Mouse (Mus musculus): Measurements from ENCODE around the gene Kctd7. TPM values are rescaled to one million over a fixed set of nuclear protein-coding genes. Genes with fewer than 3 reads are reported as not detected.

Kctd7 gene
- polyA plus RNA-seq, 1 experiment from 2014 or later = 5.1 TPM

DNA sequence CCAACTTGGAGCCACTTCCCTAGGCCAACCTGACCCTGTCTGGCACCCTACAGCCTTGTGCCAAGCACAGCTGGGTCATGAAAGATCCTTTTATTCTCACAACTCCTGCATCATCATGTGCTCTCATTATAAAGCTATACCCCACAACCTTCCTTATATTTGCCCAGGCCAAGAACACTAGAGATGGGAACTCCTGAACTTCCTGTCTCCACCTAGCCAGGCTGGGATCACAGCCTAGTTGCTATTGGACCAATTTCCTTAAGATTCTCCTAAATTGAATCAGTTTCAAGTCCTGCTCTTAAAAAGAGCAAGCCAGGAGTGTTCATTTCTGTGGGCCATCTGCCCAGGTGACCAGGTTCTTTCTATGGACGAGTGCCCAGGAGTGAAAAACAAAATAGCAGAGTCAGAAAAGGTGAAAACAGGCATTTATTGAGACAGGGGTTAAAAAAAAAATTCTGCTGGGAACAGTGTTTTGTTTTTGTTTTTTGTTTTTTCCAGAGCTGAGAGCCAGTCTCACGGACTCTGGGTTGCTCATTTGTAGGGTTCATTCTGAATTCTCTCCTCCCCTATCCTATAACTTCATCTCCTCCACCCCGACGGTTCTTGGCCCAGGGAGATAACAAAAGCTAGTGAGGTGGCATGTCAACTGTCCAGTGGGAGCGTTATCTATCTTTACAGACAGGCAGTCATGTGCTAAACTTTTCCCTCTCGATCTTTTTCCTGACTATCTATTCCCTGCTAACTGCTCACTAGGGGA is 26.2 kb downstream of the Kctd7 start:
- ATAC-seq (no peak), DNase-seq (ENCODE audit: low read depth, low spot score) (no peak)
- POLR2A ChIA-PET = interaction anchor here (0.8 kb wide), 1 partner anchor 20 kb away, joined by 3 read pairs; no protein-coding TSS in a partner anchor
- TF ChIP-seq CTCF (IDR thresholded peaks at IDR 0.05) = no peak
- in situ Hi-C loops (cut with MboI; ENCODE audit: low pct_unique_long_range_greater_than_20kb) = no loop called here
- no peaks in the 10 kb centered on the region for H3K27me3 ChIP-seq
- CTCF ChIA-PET = interaction anchor here (0.5 to 0.7 kb wide), 2 partner anchors 10 to 133 kb away, joined by 3 to 4 read pairs; no protein-coding TSS in a partner anchor

DNA sequence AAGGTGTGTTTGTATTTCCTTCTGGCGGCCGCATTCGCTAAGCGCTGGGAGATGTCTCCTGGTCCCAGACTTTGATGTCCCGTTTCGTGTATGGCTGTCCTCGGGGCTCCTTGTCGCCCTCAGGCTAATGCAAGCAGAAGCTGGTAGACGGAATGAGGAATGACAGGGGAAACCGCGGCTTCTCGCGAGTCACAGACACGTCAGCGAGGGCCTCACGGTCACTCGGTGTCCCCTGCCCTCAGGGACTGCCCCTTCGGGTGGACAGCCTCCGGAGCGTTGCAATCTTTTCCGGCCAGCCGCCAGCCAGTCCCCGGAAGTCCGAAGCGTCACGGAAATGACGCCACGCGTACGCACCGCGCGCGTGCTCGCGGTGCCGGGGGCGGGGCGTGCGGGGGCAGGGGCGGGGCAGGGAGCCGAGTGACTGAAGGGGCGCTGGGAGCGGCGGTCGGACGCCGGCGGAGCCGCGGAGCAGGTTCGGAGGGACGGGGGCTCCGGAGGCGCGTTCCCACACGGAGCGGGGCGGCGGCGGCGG is 26.8 kb downstream of the Kctd7 start, which contains the start of gene Rabgef1:
Rabgef1 (plus strand) TSS at position 376 of the 532 bp plus-strand sequence.
- ATAC-seq (peak; percentile 83), DNase-seq (ENCODE audit: low read depth, low spot score) (peak; percentile 67)
- ChIA-PET POLR2A (interaction anchor here (0.8 kb wide), 1 partner anchor 21 kb away, joined by 3 read pairs; no protein-coding TSS in a partner anchor), CTCF (no interaction called here)
- TF ChIP-seq CTCF (IDR thresholded peaks at IDR 0.05) = no peak
- H3K27me3 ChIP-seq = no peaks in the 10 kb centered on the region
- in situ Hi-C loops (cut with MboI; ENCODE audit: low pct_unique_long_range_greater_than_20kb) = no loop called here

- ChIA-PET CTCF (interaction anchor here (1.6 to 2.3 kb wide), 2 partner anchors 9 to 21 kb away, joined by 3 to 10 read pairs; no protein-coding TSS in a partner anchor), POLR2A (no interaction called here)
- no peaks in the 10 kb centered on the region for H3K27me3 ChIP-seq
- in situ Hi-C loops (cut with MboI; ENCODE audit: low pct_unique_long_range_greater_than_20kb) = no loop called here
- DNase-seq (ENCODE audit: low read depth, low spot score) (no peak), ATAC-seq (peak; percentile 61)
- TF ChIP-seq CTCF (IDR thresholded peaks at IDR 0.05) = no peak
Observed at GRCm38 (mm10) chr5:130171956-130172601, 27.4 kb downstream of the Kctd7 start.

- DNase-seq (ENCODE audit: low read depth, low spot score) = no peak
- ATAC-seq = no peak
- no peak for TF ChIP-seq CTCF (IDR thresholded peaks at IDR 0.05)
- in situ Hi-C loops (cut with MboI; ENCODE audit: low pct_unique_long_range_greater_than_20kb) = no loop called here
- POLR2A ChIA-PET = interaction anchor here (0.5 to 0.9 kb wide), 3 partner anchors 11 to 247 kb away, joined by 3 to 4 read pairs (median 3); no protein-coding TSS in a partner anchor
- no peaks in the 10 kb centered on the region for H3K27me3 ChIP-seq
- CTCF ChIA-PET = interaction anchor here (0.7 to 2.3 kb wide), 6 partner anchors 10 to 44 kb away, joined by 3 to 10 read pairs (median 5); partner anchors contain the start of gene Tmem248
Observed at GRCm38 (mm10) chr5:130173012-130173411, 28.4 kb downstream of the Kctd7 start.

DNA sequence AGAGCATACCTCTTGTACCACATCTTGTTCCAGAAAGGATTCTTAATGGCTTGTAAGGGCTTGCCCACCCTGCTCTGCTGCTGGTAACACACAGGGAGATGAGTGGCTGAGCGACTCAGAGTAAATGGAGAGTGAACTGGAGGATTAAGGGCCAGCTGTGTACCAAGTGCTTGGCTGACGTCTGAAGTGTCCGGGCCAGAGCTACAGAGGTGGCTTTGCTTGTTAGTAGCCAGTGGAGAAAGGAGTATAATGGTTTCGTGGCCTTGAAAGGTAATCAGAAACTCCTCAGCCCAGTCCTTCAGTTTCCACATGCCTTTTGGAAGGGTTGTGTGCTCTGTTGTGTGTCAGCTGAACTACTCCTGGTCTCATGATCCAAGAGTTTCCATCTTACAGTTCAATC is 33.2 kb downstream of the Kctd7 start:
- DNase-seq (ENCODE audit: low read depth, low spot score) (no peak), ATAC-seq (no peak)
- in situ Hi-C loops (cut with MboI; ENCODE audit: low pct_unique_long_range_greater_than_20kb) = no loop called here
- CTCF ChIA-PET = interaction anchor here (1.2 kb wide), 1 partner anchor 36 kb away, joined by 3 read pairs; no protein-coding TSS in a partner anchor
- TF ChIP-seq CTCF (IDR thresholded peaks at IDR 0.05) = no peak
- POLR2A ChIA-PET = no interaction called here
- no peaks in the 10 kb centered on the region for H3K27me3 ChIP-seq

- in situ Hi-C loops (cut with MboI; ENCODE audit: low pct_unique_long_range_greater_than_20kb) = no loop called here
- H3K27me3 ChIP-seq = no peaks in the 10 kb centered on the region
- DNase-seq (ENCODE audit: low read depth, low spot score) (no peak), ATAC-seq (no peak)
- POLR2A ChIA-PET = interaction anchor here (1.3 kb wide), 1 partner anchor 11 kb away, joined by 3 read pairs; no protein-coding TSS in a partner anchor
- CTCF ChIA-PET = interaction anchor here (1.1 kb wide), 1 partner anchor 11 kb away, joined by 8 read pairs; no protein-coding TSS in a partner anchor
- TF ChIP-seq CTCF (IDR thresholded peaks at IDR 0.05) = no peak
Observed at GRCm38 (mm10) chr5:130180362-130180761, 35.7 kb downstream of the Kctd7 start.

- DNase-seq (ENCODE audit: low read depth, low spot score) (no peak), ATAC-seq (no peak)
- no peaks in the 10 kb centered on the region for H3K27me3 ChIP-seq
- ChIA-PET CTCF (interaction anchor here (1.1 kb wide), 1 partner anchor 12 kb away, joined by 3 read pairs; no protein-coding TSS in a partner anchor), POLR2A (interaction anchor here (0.6 kb wide), 1 partner anchor 19 kb away, joined by 3 read pairs; no protein-coding TSS in a partner anchor)
- in situ Hi-C loops (cut with MboI; ENCODE audit: low pct_unique_long_range_greater_than_20kb) = no loop called here
- TF ChIP-seq CTCF (IDR thresholded peaks at IDR 0.05) = no peak
Observed at GRCm38 (mm10) chr5:130181740-130182540, 37.3 kb downstream of the Kctd7 start.

DNA sequence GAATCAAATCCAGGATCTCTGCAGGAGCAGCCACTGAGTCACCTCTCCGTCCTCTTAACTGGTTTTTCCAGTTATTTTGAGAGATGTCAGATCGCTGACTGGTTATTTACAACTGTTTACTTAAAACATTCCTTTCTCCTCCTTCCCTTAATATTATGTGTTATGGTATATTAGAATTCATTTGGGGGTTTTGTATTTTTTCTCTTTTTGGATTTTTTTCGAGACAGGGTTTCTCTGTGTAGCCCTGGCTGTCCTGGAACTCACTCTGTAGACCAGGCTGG is 37.8 kb downstream of the Kctd7 start:
- ChIA-PET CTCF (interaction anchor here (1.1 to 1.8 kb wide), 2 partner anchors 9 to 12 kb away, joined by 3 to 5 read pairs; no protein-coding TSS in a partner anchor), POLR2A (no interaction called here)
- ATAC-seq (no peak), DNase-seq (ENCODE audit: low read depth, low spot score) (no peak)
- in situ Hi-C loops (cut with MboI; ENCODE audit: low pct_unique_long_range_greater_than_20kb) = no loop called here
- TF ChIP-seq CTCF (IDR thresholded peaks at IDR 0.05) = no peak
- no peaks in the 10 kb centered on the region for H3K27me3 ChIP-seq

- no peak for DNase-seq (ENCODE audit: low read depth, low spot score)
- no peak for TF ChIP-seq CTCF (IDR thresholded peaks at IDR 0.05)
- in situ Hi-C loops (cut with MboI; ENCODE audit: low pct_unique_long_range_greater_than_20kb) = no loop called here
- ATAC-seq = no peak
- ChIA-PET POLR2A (interaction anchor here (1.0 to 1.6 kb wide), 3 partner anchors 11 to 15 kb away, joined by 3 to 4 read pairs (median 4); no protein-coding TSS in a partner anchor), CTCF (interaction anchor here (1.0 to 2.1 kb wide), 4 partner anchors 9 to 14 kb away, joined by 3 to 7 read pairs (median 6); no protein-coding TSS in a partner anchor)
- no peaks in the 10 kb centered on the region for H3K27me3 ChIP-seq
Observed at GRCm38 (mm10) chr5:130184193-130184856, 39.7 kb downstream of the Kctd7 start.
